Mouse (Mus musculus) adipose tissue, adult 10 weeks (tissue): ENCODE results near the gene Atg2a. TPM values are rescaled to one million over a fixed set of nuclear protein-coding genes. Genes with fewer than 3 reads are reported as not detected.

Experiments used
- polyA plus RNA-seq: library from polyadenylated mRNA; stranded (reverse); fragments of 350-450 nt; fragmentation: Illumina TruSeq; extraction: RNeasy Lipid Tissue Mini Kit (QIAGEN cat#74804); gene quantifications from one replicate; pipeline ENCODE4 v1.2.3, GENCODE M21; 2014; ENCODE audit warnings: low read depth, low replicate concordance

Atg2a gene
- 14.8 TPM for polyA plus RNA-seq

GRCm38 (mm10) chr19:6241274-6242107, at the start of gene Atg2a:
TSS of gene Atg2a (plus strand) at chr19:6241668.

GRCm38 (mm10) chr19:6226135-6226534, 15.3 kb upstream of the Atg2a start, which contains the start of gene Gpha2:
TSS of gene Gpha2 (plus strand) at chr19:6226380.

GRCm38 (mm10) chr19:6235084-6236052, 6.1 kb upstream of the Atg2a start, which contains the start of gene Ppp2r5b:
TSS of gene Ppp2r5b (minus strand) at chr19:6235872.

GRCm38 (mm10) chr19:6276426-6277421, 35.3 kb downstream of the Atg2a start, which contains the start of gene Ehd1:
TSS of gene Ehd1 (plus strand) at chr19:6276725.

GRCm38 (mm10) chr19:6306137-6306551, 64.7 kb downstream of the Atg2a start, which contains the start of gene Cdc42bpg:
TSS of gene Cdc42bpg (plus strand) at chr19:6306456.

Other genes with a start within 250 kb of the Atg2a start
- 67.4 TPM for gene Capn1, start 225.8 kb upstream of the Atg2a start, polyA plus RNA-seq
- 75.1 TPM for gene Syvn1, start 195.1 kb upstream of the Atg2a start, polyA plus RNA-seq
- gene Mrpl49, start 183.9 kb upstream of the Atg2a start, polyA plus RNA-seq = 40.4 TPM
- 1,555 TPM for gene Fau, start 183.8 kb upstream of the Atg2a start, polyA plus RNA-seq
- gene Znhit2, start 180.5 kb upstream of the Atg2a start, polyA plus RNA-seq = 32.8 TPM
- 73.5 TPM for gene Tm7sf2, start 173.3 kb upstream of the Atg2a start, polyA plus RNA-seq
- gene Vps51, start 164.4 kb upstream of the Atg2a start, polyA plus RNA-seq = 36.4 TPM
- gene Tmem262, start 161.6 kb upstream of the Atg2a start, polyA plus RNA-seq = 0.74 TPM
- not detected for gene Gm28374, start 159.4 kb upstream of the Atg2a start, polyA plus RNA-seq
- 51.5 TPM for gene Zfpl1, start 156.7 kb upstream of the Atg2a start, polyA plus RNA-seq
- 0.98 TPM for gene Cdca5, start 156.7 kb upstream of the Atg2a start, polyA plus RNA-seq
- gene AC131692.1, start 147.2 kb upstream of the Atg2a start, polyA plus RNA-seq = 2.4 TPM
- gene Naaladl1, start 135.9 kb upstream of the Atg2a start, polyA plus RNA-seq = not detected
- 10.6 TPM for gene Sac3d1, start 123.0 kb upstream of the Atg2a start, polyA plus RNA-seq
- gene Snx15, start 113.4 kb upstream of the Atg2a start, polyA plus RNA-seq = 20.6 TPM
- gene Batf2, start 100.7 kb upstream of the Atg2a start, polyA plus RNA-seq = 1.4 TPM
- 52.1 TPM for gene Arl2, start 100.1 kb upstream of the Atg2a start, polyA plus RNA-seq
- gene Majin, start 57.3 kb upstream of the Atg2a start, polyA plus RNA-seq = 0.65 TPM
- gene Gpha2, start 15.3 kb upstream of the Atg2a start, polyA plus RNA-seq = 0.84 TPM
- gene Ppp2r5b, start 5.8 kb upstream of the Atg2a start, polyA plus RNA-seq = 33.8 TPM
- gene Ehd1, start 35.1 kb downstream of the Atg2a start, polyA plus RNA-seq = 53.9 TPM
- gene Cdc42bpg, start 64.8 kb downstream of the Atg2a start, polyA plus RNA-seq = 15.2 TPM
- 23.6 TPM for gene Men1, start 93.3 kb downstream of the Atg2a start, polyA plus RNA-seq
- 36.8 TPM for gene Map4k2, start 99.5 kb downstream of the Atg2a start, polyA plus RNA-seq
- 195 TPM for gene Sf1, start 122.0 kb downstream of the Atg2a start, polyA plus RNA-seq
- 10.1 TPM for gene Pygm, start 142.7 kb downstream of the Atg2a start, polyA plus RNA-seq
- gene Rasgrp2, start 157.7 kb downstream of the Atg2a start, polyA plus RNA-seq = 44.5 TPM
- gene Nrxn2, start 177.1 kb downstream of the Atg2a start, polyA plus RNA-seq = 1.1 TPM